ENCODE assay signal across 28 mouse cellular contexts in the genomic region with DNA sequence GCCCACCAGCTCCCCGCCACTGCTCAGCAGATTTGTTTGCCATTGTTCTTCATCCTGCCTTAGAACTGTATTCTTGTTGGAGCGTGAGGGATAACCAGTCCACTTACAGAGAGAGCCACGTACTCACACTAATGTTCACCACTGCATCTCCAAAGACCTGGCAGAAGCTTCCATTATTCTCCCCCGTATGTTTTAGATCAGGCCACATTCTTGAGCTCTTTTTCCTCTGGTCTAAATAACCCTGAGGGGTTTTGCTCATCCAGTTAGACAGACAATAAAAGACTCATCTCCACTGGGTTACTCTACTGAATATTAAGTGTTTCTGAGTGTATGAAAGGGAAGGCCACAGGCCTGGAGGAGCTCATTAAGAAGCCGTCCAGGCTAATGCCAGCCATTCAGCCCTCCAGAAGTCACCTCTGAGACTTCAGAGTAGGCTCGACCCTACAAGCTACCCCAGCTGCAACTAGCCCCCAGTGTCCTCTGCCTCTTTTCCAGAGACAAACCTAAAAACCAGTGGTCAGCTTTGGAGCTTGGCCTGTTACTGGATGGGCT. TPM values are rescaled to one million over a fixed set of nuclear protein-coding genes. Genes with fewer than 3 reads are reported as not detected.
DNase-seq lines count a peak whose midpoint lies in the region; ATAC-seq and TF ChIP-seq lines count a peak whose summit lies in the region.
"Had no signal": no experiment of that assay in that cellular context is flagged by ENCODE, and none has a peak within 500 bp of the region (broad histone marks: within the 10 kb centered on the region; RNA-seq: fewer than 3 reads in every experiment).

No protein-coding gene starts in this region.

- no peaks in the 10 kb centered on the region for H3K9me3 ChIP-seq in forebrain, embryonic 10.5 days
- H3K9me3 ChIP-seq in forebrain, embryonic 16.5 days (ENCODE audit: control insufficient read depth, low read length): no peaks in the 10 kb centered on the region
- H3K9me3 ChIP-seq in midbrain, embryonic 10.5 days (replicated peaks): no peaks in the 10 kb centered on the region
- no peaks in the 10 kb centered on the region for H3K9me3 ChIP-seq in midbrain, postnatal 0 days (ENCODE audit: low read length)
- H3K9me3 ChIP-seq in hindbrain, postnatal 0 days (ENCODE audit: low read length): no peaks in the 10 kb centered on the region
- H3K9me3 ChIP-seq in midbrain, embryonic 15.5 days: no peaks in the 10 kb centered on the region
- H3K9me3 ChIP-seq in intestine, embryonic 16.5 days (ENCODE audit: control insufficient read depth, low read length): no peaks in the 10 kb centered on the region
- H3K9me3 ChIP-seq: hindbrain, embryonic 15.5 days; intestine, embryonic 15.5 days; liver, embryonic 12.5 days; neural tube, embryonic 12.5 days; stomach, embryonic 15.5 days had no signal

- 0 out of 2 replicates have a peak overlapping the region, but pooled peaks have one; percentile 3 for H3K27ac ChIP-seq in forebrain, embryonic 10.5 days
- no peak overlapping the region for H3K27ac ChIP-seq in forebrain, embryonic 16.5 days (ENCODE audit: low read length)
- H3K27ac ChIP-seq in midbrain, embryonic 10.5 days (replicated peaks): peak overlapping the region; percentile 34; the same call in 1 of the 2 replicates
- no peak overlapping the region for H3K27ac ChIP-seq in midbrain, postnatal 0 days (ENCODE audit: low read depth, low read length)
- H3K27ac ChIP-seq in hindbrain, postnatal 0 days: no peak overlapping the region
- H3K27ac ChIP-seq in midbrain, embryonic 15.5 days: no peak overlapping the region
- no peak overlapping the region for H3K27ac ChIP-seq in intestine, embryonic 16.5 days (ENCODE audit: low read length)
- H3K27ac ChIP-seq: hindbrain, embryonic 15.5 days; intestine, embryonic 15.5 days; kidney, postnatal 0 days; liver, embryonic 12.5 days; neural tube, embryonic 12.5 days; stomach, embryonic 15.5 days had no signal

- H3K4me3 ChIP-seq in forebrain, embryonic 10.5 days: no peak overlapping the region
- no peak overlapping the region for H3K4me3 ChIP-seq in forebrain, embryonic 16.5 days (replicated peaks; ENCODE audit: low read length)
- H3K4me3 ChIP-seq in midbrain, embryonic 10.5 days: no peak overlapping the region
- no peak overlapping the region for H3K4me3 ChIP-seq in midbrain, postnatal 0 days (ENCODE audit: low read depth, low read length)
- no peak overlapping the region for H3K4me3 ChIP-seq in hindbrain, postnatal 0 days (ENCODE audit: low read length)
- no peak overlapping the region for H3K4me3 ChIP-seq in midbrain, embryonic 15.5 days
- no peak overlapping the region for H3K4me3 ChIP-seq in intestine, embryonic 16.5 days (ENCODE audit: low read length)
- H3K4me3 ChIP-seq: hindbrain, embryonic 15.5 days; intestine, embryonic 15.5 days; liver, embryonic 12.5 days; myocyte; neural tube, embryonic 12.5 days; stomach, embryonic 15.5 days had no signal

- no peak for TF ChIP-seq CTCF in midbrain, postnatal 0 days (IDR thresholded peaks at IDR 0.05)
- TF ChIP-seq CTCF in hindbrain, postnatal 0 days (IDR thresholded peaks at IDR 0.05; ENCODE audit: low read depth): no peak

- 64% methylated on average over 6 of the region's 6 CpGs for WGBS in forebrain, embryonic 10.5 days
- WGBS in forebrain, embryonic 16.5 days: 44% methylated on average over 6 of the region's 6 CpGs
- WGBS in midbrain, embryonic 10.5 days: 66% methylated on average over 6 of the region's 6 CpGs
- WGBS in midbrain, postnatal 0 days: 38% methylated on average over 6 of the region's 6 CpGs
- 44% methylated on average over 6 of the region's 6 CpGs for WGBS in hindbrain, postnatal 0 days
- 27% methylated on average over 6 of the region's 6 CpGs for WGBS in midbrain, embryonic 15.5 days
- WGBS in intestine, embryonic 16.5 days: 62% methylated on average over 6 of the region's 6 CpGs

- no peak for ATAC-seq in forebrain, embryonic 16.5 days
- ATAC-seq in midbrain, postnatal 0 days (ENCODE audit: low FRiP score): no peak
- peak; percentile 70 for ATAC-seq in hindbrain, postnatal 0 days
- ATAC-seq in midbrain, embryonic 15.5 days (replicated peaks): peak; percentile 38; the same call in 1 of the 2 replicates
- no peak for ATAC-seq in intestine, embryonic 16.5 days
- ATAC-seq: forebrain, postnatal 0 days; intestine, embryonic 15.5 days; liver, embryonic 12.5 days; liver, postnatal 0 days had no signal

- peaks cover 16% of the 10 kb centered on the region for H3K4me1 ChIP-seq in forebrain, embryonic 10.5 days
- peaks cover 6% of the 10 kb centered on the region for H3K4me1 ChIP-seq in forebrain, embryonic 16.5 days (replicated peaks; ENCODE audit: control insufficient read depth, insufficient read depth, low read length)
- H3K4me1 ChIP-seq in midbrain, embryonic 10.5 days: peaks cover 14% of the 10 kb centered on the region
- H3K4me1 ChIP-seq in midbrain, postnatal 0 days (ENCODE audit: insufficient read depth, low read length): no peaks in the 10 kb centered on the region
- H3K4me1 ChIP-seq in hindbrain, postnatal 0 days (ENCODE audit: insufficient read depth, low read length): 0 out of 2 replicates have a peak, but pooled peaks cover 3% of the 10 kb centered on the region
- no peaks in the 10 kb centered on the region for H3K4me1 ChIP-seq in midbrain, embryonic 15.5 days
- peaks cover 12% of the 10 kb centered on the region; the same call in 1 of the 2 replicates for H3K4me1 ChIP-seq in intestine, embryonic 16.5 days (ENCODE audit: control insufficient read depth, insufficient read depth, low read length)
- H3K4me1 ChIP-seq: liver, embryonic 12.5 days; neural tube, embryonic 12.5 days had no signal

- no peaks in the 10 kb centered on the region for H3K36me3 ChIP-seq in forebrain, embryonic 10.5 days (replicated peaks)
- no peaks in the 10 kb centered on the region for H3K36me3 ChIP-seq in forebrain, embryonic 16.5 days (ENCODE audit: control insufficient read depth, insufficient read depth)
- H3K36me3 ChIP-seq in midbrain, embryonic 10.5 days: no peaks in the 10 kb centered on the region
- no peaks in the 10 kb centered on the region for H3K36me3 ChIP-seq in midbrain, postnatal 0 days (ENCODE audit: insufficient read depth, low read length)
- H3K36me3 ChIP-seq in hindbrain, postnatal 0 days (ENCODE audit: insufficient read depth, low read length): no peaks in the 10 kb centered on the region
- no peaks in the 10 kb centered on the region for H3K36me3 ChIP-seq in midbrain, embryonic 15.5 days (replicated peaks)
- H3K36me3 ChIP-seq in intestine, embryonic 16.5 days (ENCODE audit: control insufficient read depth, insufficient read depth, low read length): no peaks in the 10 kb centered on the region
- H3K36me3 ChIP-seq: hindbrain, embryonic 15.5 days; intestine, embryonic 15.5 days; liver, embryonic 12.5 days; neural tube, embryonic 12.5 days; stomach, embryonic 15.5 days had no signal

- no peak overlapping the region for H3K4me2 ChIP-seq in forebrain, embryonic 16.5 days (ENCODE audit: low read length)
- H3K4me2 ChIP-seq in midbrain, postnatal 0 days (ENCODE audit: low read depth, low read length, poor library complexity, severe bottlenecking): no peak overlapping the region
- H3K4me2 ChIP-seq in hindbrain, postnatal 0 days (ENCODE audit: low read depth, low read length): no peak overlapping the region
- no peak overlapping the region for H3K4me2 ChIP-seq in midbrain, embryonic 15.5 days
- H3K4me2 ChIP-seq in intestine, embryonic 16.5 days (ENCODE audit: low read depth, low read length): no peak overlapping the region
- H3K4me2 ChIP-seq: hindbrain, embryonic 15.5 days; intestine, embryonic 15.5 days; liver, embryonic 12.5 days; neural tube, embryonic 12.5 days; stomach, embryonic 15.5 days had no signal

- no peaks in the 10 kb centered on the region for H3K27me3 ChIP-seq in forebrain, embryonic 10.5 days (ENCODE audit: poor library complexity, severe bottlenecking)
- H3K27me3 ChIP-seq in forebrain, embryonic 16.5 days (replicated peaks; ENCODE audit: control insufficient read depth, insufficient read depth, low read length): no peaks in the 10 kb centered on the region
- H3K27me3 ChIP-seq in midbrain, embryonic 10.5 days (ENCODE audit: low read depth, poor library complexity, severe bottlenecking): no peaks in the 10 kb centered on the region
- no peaks in the 10 kb centered on the region for H3K27me3 ChIP-seq in midbrain, postnatal 0 days (ENCODE audit: insufficient read depth, low read length)
- no peaks in the 10 kb centered on the region for H3K27me3 ChIP-seq in hindbrain, postnatal 0 days (ENCODE audit: insufficient read depth, low read length)
- H3K27me3 ChIP-seq in midbrain, embryonic 15.5 days (replicated peaks): no peaks in the 10 kb centered on the region
- H3K27me3 ChIP-seq in intestine, embryonic 16.5 days (replicated peaks; ENCODE audit: control insufficient read depth, insufficient read depth, low read length): no peaks in the 10 kb centered on the region
- H3K27me3 ChIP-seq: hindbrain, embryonic 15.5 days; intestine, embryonic 15.5 days; liver, embryonic 12.5 days; neural tube, embryonic 12.5 days; stomach, embryonic 15.5 days had no signal

- DNase-seq in forebrain, embryonic 10.5 days (ENCODE audit: extremely low spot score, low spot score): no peak
- no peak for DNase-seq in midbrain, embryonic 10.5 days (ENCODE audit: low spot score)
- DNase-seq in midbrain, postnatal 0 days (ENCODE audit: low spot score): no peak
- DNase-seq in hindbrain, postnatal 0 days (ENCODE audit: low spot score): no peak
- no peak for DNase-seq in urinary bladder, adult 18-20 months (ENCODE audit: low spot score in 2 of 2)
- DNase-seq: adrenal gland, postnatal 25 days; cerebellum, adult 2 months; cerebellum, postnatal 14 days; forebrain, postnatal 0 days; gastrocnemius, postnatal 10 days; heart, postnatal 14 days; kidney, adult 8-10 months; kidney, postnatal 4 days; layer of hippocampus, postnatal 36 days; left cerebral cortex, postnatal 4 days; liver, postnatal 0 days; lung, postnatal 36 days; right cerebral cortex, postnatal 25 days had no signal

- no peak overlapping the region for H3K9ac ChIP-seq in forebrain, embryonic 16.5 days (replicated peaks; ENCODE audit: low read depth, low read length)
- H3K9ac ChIP-seq in midbrain, postnatal 0 days (replicated peaks; ENCODE audit: low read length, poor library complexity, severe bottlenecking): no peak overlapping the region
- no peak overlapping the region for H3K9ac ChIP-seq in hindbrain, postnatal 0 days (replicated peaks; ENCODE audit: low read length)
- no peak overlapping the region for H3K9ac ChIP-seq in midbrain, embryonic 15.5 days
- H3K9ac ChIP-seq in intestine, embryonic 16.5 days (ENCODE audit: low read depth, low read length): no peak overlapping the region
- H3K9ac ChIP-seq: forebrain, postnatal 0 days; hindbrain, embryonic 15.5 days; intestine, embryonic 15.5 days; liver, embryonic 12.5 days; liver, postnatal 0 days; neural tube, embryonic 12.5 days; stomach, embryonic 15.5 days had no signal

RNA-seq across cellular contexts. Expression of a gene that starts 24.9 kb away (rescaled TPM):
- polyA plus RNA-seq in forebrain, embryonic 10.5 days (2016; fragmentation: Nextera tagmentation; extraction: Ambion mirVana): 25.2 and 27.1 TPM in 2 replicates
- 70.3 and 74.9 TPM in 2 replicates for polyA plus RNA-seq in forebrain, embryonic 16.5 days (2015; fragmentation: Nextera tagmentation; extraction: Ambion mirVana)
- 30.0 and 30.1 TPM in 2 replicates for polyA plus RNA-seq in midbrain, embryonic 10.5 days (2016; fragmentation: Nextera tagmentation; extraction: Ambion mirVana)
- 323 and 329 TPM in 2 replicates for total RNA-seq in midbrain, postnatal 0 days (2014; rRNA removed)
- 74.1 and 75.1 TPM in 2 replicates for polyA plus RNA-seq in midbrain, postnatal 0 days (2015; fragmentation: Nextera tagmentation; extraction: Ambion mirVana)
- 356 and 385 TPM in 2 replicates for total RNA-seq in hindbrain, postnatal 0 days (2014; rRNA removed)
- 71.4 and 71.7 TPM in 2 replicates for polyA plus RNA-seq in hindbrain, postnatal 0 days (2015; fragmentation: Nextera tagmentation; extraction: Ambion mirVana)
- polyA plus RNA-seq in midbrain, embryonic 15.5 days (2015; fragmentation: Nextera tagmentation; extraction: Ambion mirVana): 83.3 and 95.1 TPM in 2 replicates
- 24.1 and 24.6 TPM in 2 replicates for polyA plus RNA-seq in intestine, embryonic 16.5 days (2015; fragmentation: Nextera tagmentation; extraction: Ambion mirVana)

Comparison
In these comparisons a context has a peak if more than half of its experiments do, and no peak if none do; other contexts are left out.
1. H3K27ac ChIP-seq: peak in forebrain, embryonic 10.5 days (single experiment) and midbrain, embryonic 10.5 days (single experiment); none in forebrain, embryonic 16.5 days (single experiment), midbrain, postnatal 0 days (single experiment), hindbrain, postnatal 0 days (single experiment), midbrain, embryonic 15.5 days (single experiment) and intestine, embryonic 16.5 days (single experiment).
2. ATAC-seq: peak in hindbrain, postnatal 0 days (single experiment) and midbrain, embryonic 15.5 days (single experiment); none in forebrain, embryonic 16.5 days (single experiment), midbrain, postnatal 0 days (single experiment) and intestine, embryonic 16.5 days (single experiment).